Mouse (Mus musculus): ENCODE measurements around the gene Zfp523. TPM values are rescaled to one million over a fixed set of nuclear protein-coding genes. Genes with fewer than 3 reads are reported as not detected.

Zfp523 gene
- total RNA-seq, 2 experiments from 2014 or later = 24.6 to 26.6 TPM

DNA sequence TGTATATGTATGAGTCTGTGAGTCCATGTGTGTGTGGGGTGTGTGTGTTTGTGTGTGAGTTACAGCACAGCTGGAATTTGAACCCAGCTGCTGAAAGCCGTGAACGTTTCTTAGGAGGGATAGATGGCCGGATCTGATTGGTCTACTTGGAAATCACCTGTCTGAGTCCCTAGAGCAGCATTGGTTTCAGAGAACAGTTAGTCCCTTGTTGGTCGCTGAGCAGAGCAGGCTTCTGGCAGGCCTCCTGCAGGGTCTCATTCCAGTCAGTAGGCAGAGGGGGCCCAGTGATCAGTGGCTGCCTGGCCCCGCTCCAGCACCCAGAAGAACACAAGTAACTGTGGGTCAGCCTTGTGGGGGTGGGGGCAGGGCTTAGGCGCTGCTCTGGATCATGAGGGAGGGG, 67.8 kb downstream of the Zfp523 start:
- no peak for DNase-seq

DNA sequence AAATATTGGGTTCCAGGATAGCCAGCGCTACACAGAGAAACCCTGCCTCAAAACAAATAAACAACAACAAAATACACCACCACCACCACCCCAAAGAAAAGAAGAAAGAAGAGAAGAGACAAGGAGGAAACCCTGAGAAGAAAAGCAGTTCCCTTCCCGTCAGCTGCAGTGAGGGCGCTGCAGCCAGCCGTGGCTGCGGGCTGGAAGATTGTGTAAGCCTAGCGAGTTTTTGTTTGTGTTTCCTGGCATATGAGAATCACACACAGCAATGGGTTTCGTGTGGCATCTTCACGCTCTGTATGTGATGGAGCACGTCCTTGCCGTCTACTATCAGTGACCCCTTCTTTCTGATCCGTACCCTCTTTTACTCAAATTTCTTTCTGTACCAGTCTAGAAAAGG, 69.7 kb downstream of the Zfp523 start:
- no peak for DNase-seq

DNA sequence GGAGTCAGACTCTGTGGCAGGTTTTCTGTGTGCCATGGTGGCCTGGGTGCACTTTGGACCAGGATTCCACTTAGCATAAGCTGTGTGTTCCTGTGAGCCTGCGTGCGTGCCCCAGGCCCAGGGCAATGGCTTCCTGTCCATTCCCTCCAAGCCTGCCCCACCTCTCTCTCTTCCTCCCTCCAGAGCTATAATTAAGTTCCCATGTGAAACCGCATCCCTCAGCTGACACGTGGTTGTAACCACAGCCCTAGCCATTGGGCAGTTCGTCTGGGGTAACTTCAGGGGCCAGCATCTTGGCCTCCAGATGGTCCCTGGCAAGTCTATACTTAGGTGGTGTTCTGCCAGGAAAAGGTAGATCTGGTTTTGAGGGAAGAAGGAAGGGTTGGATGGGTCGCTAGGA, 70.7 kb downstream of the Zfp523 start:
- peak; percentile 45 for DNase-seq

DNA sequence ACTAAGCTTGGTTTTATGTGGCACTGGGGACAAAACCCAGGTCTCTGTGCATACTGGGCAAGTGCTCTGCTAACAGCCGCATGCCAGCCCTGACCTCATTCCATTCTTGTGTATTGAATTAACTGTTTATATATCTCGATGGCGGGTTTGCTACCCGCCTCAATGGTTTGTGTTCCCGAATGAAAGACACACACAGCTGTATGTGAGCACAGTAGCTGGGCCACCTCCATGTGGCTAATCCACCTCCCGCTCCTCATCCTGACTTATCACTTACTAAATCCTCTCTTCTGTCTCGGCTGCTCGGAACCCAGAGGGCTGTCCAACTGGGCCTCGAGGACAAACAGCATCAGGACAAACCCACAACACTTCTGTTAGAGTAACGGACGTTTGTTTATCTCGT, 72.1 kb downstream of the Zfp523 start:
- no peak for DNase-seq

DNA sequence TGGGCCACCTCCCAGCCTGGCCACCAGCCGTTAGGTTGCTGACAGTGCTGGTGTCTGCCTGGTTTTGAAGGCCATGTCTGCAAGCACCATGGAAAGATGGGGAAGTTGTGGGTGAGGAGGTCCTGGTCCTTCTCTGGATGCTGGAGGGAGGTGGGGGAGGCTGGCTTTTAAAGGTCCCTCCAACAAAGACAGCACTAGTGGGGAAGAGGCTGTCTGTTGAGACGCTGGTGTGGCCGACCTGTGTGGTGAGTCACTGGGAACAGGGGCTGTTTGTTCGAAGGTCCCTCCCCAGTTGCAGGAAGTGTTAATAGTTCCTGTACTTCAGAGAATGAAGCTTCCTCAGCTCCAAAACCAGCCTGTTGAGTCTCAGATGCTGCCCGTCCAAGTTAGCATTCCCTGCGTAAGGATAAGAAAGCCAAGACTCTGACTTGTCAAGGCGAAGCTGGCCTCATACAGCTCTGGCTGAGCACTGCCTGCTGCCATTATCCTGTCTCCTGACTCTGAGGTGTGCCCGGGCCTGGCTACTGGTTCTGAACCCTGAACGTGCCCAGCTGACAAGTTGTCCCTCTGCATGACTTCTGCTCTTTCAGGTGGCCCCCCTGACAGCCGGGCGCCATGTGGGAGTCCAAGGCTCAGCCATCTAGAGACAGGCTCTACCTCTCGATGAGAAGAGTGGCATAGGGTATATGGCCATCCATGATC, 74.8 kb downstream of the Zfp523 start:
- DNase-seq = no peak

DNA sequence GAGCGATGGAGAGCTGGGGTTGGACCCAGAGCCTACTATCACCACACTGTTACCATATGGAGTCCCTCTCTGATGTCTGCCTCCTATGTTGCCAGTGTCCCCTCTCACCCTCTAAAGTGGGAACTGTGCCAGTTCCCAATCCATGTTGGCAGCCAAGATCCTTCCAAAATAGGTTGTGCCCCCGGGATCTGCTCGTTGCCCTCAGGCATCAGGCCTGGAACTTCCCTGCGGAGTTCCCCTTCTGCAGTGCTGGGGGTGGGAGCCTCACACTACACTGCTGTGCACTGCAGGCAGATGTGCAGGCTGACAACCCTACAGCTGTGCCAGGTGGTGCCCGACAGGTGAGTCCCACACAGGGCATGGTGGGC, 75.3 kb downstream of the Zfp523 start:
- no peak for DNase-seq

DNA sequence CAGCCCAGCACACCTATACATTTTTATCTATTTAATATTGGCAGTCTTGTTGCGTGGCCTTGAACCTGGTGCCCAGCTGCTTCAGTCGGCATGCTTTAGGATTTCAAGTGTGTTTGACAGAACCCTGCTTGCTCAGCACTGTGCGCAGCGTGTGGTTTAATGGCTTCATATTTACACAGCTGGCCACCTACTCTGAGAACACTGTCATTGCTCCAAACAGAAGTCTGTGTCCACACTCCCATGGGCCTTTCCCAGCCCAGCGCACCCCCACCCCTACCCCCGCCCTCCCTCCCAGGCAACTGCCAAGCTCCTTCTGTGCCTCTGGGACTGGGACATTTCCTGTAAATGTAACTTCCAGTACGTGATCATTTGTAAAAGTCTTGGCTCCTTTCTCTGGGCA, 76.3 kb downstream of the Zfp523 start:
- DNase-seq = no peak

DNA sequence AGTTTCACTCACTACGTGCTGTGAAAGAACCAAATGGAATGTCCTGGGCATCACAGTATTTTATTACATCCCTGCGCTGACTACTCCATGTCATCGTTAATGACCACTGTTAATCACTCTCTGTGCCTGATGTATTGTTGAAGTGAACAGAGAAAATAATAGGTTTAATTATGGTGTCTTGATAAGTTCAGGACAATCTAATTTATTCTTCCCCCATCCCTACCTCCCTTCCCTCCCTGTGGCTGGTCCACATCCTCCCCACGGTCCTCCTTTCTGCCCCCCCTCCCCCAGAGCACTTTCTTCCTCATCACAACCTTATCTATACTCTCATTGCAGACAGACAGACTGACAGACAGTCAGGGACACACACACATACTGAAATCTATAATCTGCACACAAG, 77.9 kb downstream of the Zfp523 start:
- no peak for DNase-seq

Other genes with a start within 250 kb of the Zfp523 start
- gene Tcp11, start 96.5 kb upstream of the Zfp523 start, total RNA-seq (2021) = not detected
- gene Scube3, start 35.0 kb upstream of the Zfp523 start, total RNA-seq (2021) = under 1 TPM; 0.56 to 0.63 TPM
- gene Def6, start 30.6 kb downstream of the Zfp523 start, total RNA-seq (2021) = 1 to 10 TPM; 3.6 to 7.5 TPM
- gene Ppard, start 55.6 kb downstream of the Zfp523 start, total RNA-seq (2021) = 10 to 100 TPM; 30.2 to 31.5 TPM
- gene Fance, start 136.4 kb downstream of the Zfp523 start, total RNA-seq (2021) = 10 to 100 TPM; 14.8 to 20.1 TPM
- 100 to 1,000 TPM; 699 to 738 TPM for gene Rpl10a, start 151.3 kb downstream of the Zfp523 start, total RNA-seq (2021)
- 10 to 100 TPM in 1 of 2 experiments, 1 to 10 TPM in 1; 10.0 to 14.8 TPM for gene Tead3, start 173.7 kb downstream of the Zfp523 start, total RNA-seq (2021)
- under 1 TPM; 0.40 to 0.50 TPM for gene Tulp1, start 188.1 kb downstream of the Zfp523 start, total RNA-seq (2021)